ENCODE assay signal across 8 mouse cellular contexts in the genomic region with DNA sequence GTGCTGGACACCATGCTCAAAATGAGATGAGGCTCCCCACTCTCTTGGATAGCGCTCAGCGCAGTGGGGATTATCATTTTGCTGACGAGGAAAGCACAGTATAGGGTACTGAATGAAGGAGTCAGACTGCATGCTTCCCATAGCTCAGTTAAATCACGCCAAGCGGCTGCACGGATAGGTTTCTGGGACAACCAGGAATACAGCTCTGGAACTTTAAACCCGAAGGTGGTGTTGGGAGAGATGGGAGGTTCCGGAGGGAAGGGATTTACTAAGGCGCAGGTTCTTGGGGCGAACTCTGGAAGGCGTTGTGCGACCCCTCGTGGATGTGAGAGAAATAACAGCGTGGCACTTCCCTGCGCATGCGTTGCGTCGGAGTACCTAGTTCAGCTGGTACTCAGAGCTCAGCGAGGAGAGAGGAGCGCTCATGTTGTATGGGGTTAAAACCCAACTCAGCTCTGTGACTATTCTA. TPM values are rescaled to one million over a fixed set of nuclear protein-coding genes. Genes with fewer than 3 reads are reported as not detected.
DNase-seq lines count a peak whose midpoint lies in the region; ATAC-seq and TF ChIP-seq lines count a peak whose summit lies in the region.

No protein-coding gene starts in this region.

- H3K4me2 ChIP-seq in lung, postnatal 0 days (replicated peaks; ENCODE audit: low read depth, low read length), result peak overlapping the region; percentile 58

- no peak overlapping the region for H3K9ac ChIP-seq in lung, postnatal 0 days (replicated peaks; ENCODE audit: low read depth)

- TF ChIP-seq CTCF in lung, postnatal 0 days (IDR thresholded peaks at IDR 0.05), result peak; percentile 98

- WGBS in hindbrain, embryonic 10.5 days, result 6% methylated on average over 20 of the region's 20 CpGs
- WGBS in lung, postnatal 0 days, result 5% methylated on average over 20 of the region's 20 CpGs

- no peak for TF ChIP-seq EP300 in lung, postnatal 0 days (IDR thresholded peaks at IDR 0.05)

- peak overlapping the region; percentile 41 for H3K4me3 ChIP-seq in hindbrain, embryonic 10.5 days
- H3K4me3 ChIP-seq in lung, postnatal 0 days (ENCODE audit: low read depth, low read length), result peak overlapping the region; percentile 34

- peak; percentile 89 for ATAC-seq in frontal cortex, adult (ENCODE audit: low TSS enrichment)
- peak; percentile 81 for ATAC-seq in lung, postnatal 0 days

- H3K27ac ChIP-seq in hindbrain, embryonic 10.5 days, result peak overlapping the region; percentile 76
- no peak overlapping the region for H3K27ac ChIP-seq in lung, postnatal 0 days (ENCODE audit: low read length)

- peak; percentile 76 for DNase-seq in MEL-GATA-1-ER (ENCODE audit: extremely low read depth, low read depth)
- peak; percentile 95 for DNase-seq in cerebellum, adult 8-10 months
- DNase-seq in hindbrain, embryonic 10.5 days (ENCODE audit: low spot score), result peak; percentile 87
- peak; percentile 90 for DNase-seq in layer of hippocampus, adult 9-11 months
- peak; percentile 95 for DNase-seq in lung, postnatal 0 days (ENCODE audit: low spot score)
- peak; percentile 86 for DNase-seq in ovary, postnatal 14 days (ENCODE audit: low spot score)
- DNase-seq in thymus, postnatal 14 days, result peak; percentile 77

- no peaks in the 10 kb centered on the region for H3K9me3 ChIP-seq in hindbrain, embryonic 10.5 days
- H3K9me3 ChIP-seq in lung, postnatal 0 days (ENCODE audit: low read length), result no peaks in the 10 kb centered on the region

- peaks cover 23% of the 10 kb centered on the region for H3K4me1 ChIP-seq in hindbrain, embryonic 10.5 days (replicated peaks)
- no peaks in the 10 kb centered on the region for H3K4me1 ChIP-seq in lung, postnatal 0 days (ENCODE audit: insufficient read depth, low read depth, low read length)

- no peaks in the 10 kb centered on the region for H3K36me3 ChIP-seq in hindbrain, embryonic 10.5 days
- H3K36me3 ChIP-seq in lung, postnatal 0 days (ENCODE audit: insufficient read depth, low read length), result no peaks in the 10 kb centered on the region

- H3K27me3 ChIP-seq in hindbrain, embryonic 10.5 days (ENCODE audit: insufficient read depth, poor library complexity, severe bottlenecking), result 0 out of 2 replicates have a peak, but pooled peaks cover 9% of the 10 kb centered on the region
- H3K27me3 ChIP-seq in lung, postnatal 0 days (replicated peaks; ENCODE audit: insufficient read depth, low read length), result no peaks in the 10 kb centered on the region

RNA-seq across cellular contexts. Expression of a gene that starts 4.8 kb away (rescaled TPM):
- not detected in 2 replicates for polyA plus RNA-seq in hindbrain, embryonic 10.5 days (2016; fragmentation: Nextera tagmentation; extraction: Ambion mirVana)
- not detected in 2 replicates for polyA plus RNA-seq in lung, postnatal 0 days (2015; fragmentation: Nextera tagmentation; extraction: Ambion mirVana)

RNA-seq across cellular contexts. Expression of a gene that starts 31.1 kb away (rescaled TPM):
- polyA plus RNA-seq in hindbrain, embryonic 10.5 days (2016; fragmentation: Nextera tagmentation; extraction: Ambion mirVana), result 0.61 and 2.0 TPM in 2 replicates
- 0.46 and 0.60 TPM in 2 replicates for polyA plus RNA-seq in lung, postnatal 0 days (2015; fragmentation: Nextera tagmentation; extraction: Ambion mirVana)

RNA-seq across cellular contexts. Expression of a gene that starts 44.9 kb away (rescaled TPM):
- polyA plus RNA-seq in hindbrain, embryonic 10.5 days (2016; fragmentation: Nextera tagmentation; extraction: Ambion mirVana), result 72.3 and 103 TPM in 2 replicates
- polyA plus RNA-seq in lung, postnatal 0 days (2015; fragmentation: Nextera tagmentation; extraction: Ambion mirVana), result 79.4 and 84.0 TPM in 2 replicates

RNA-seq across cellular contexts. Expression of a gene that starts 50.9 kb away (rescaled TPM):
- 11.7 and 12.5 TPM in 2 replicates for polyA plus RNA-seq in hindbrain, embryonic 10.5 days (2016; fragmentation: Nextera tagmentation; extraction: Ambion mirVana)
- 33.3 and 33.6 TPM in 2 replicates for polyA plus RNA-seq in lung, postnatal 0 days (2015; fragmentation: Nextera tagmentation; extraction: Ambion mirVana)
